Mouse (Mus musculus) limb, embryonic 11.5 days (tissue): Measurements from ENCODE around the gene Trim14. TPM values are rescaled to one million over a fixed set of nuclear protein-coding genes. Genes with fewer than 3 reads are reported as not detected.

Experiments
- ATAC-seq: fragments of 200-750 bp; cut with Nextera tagmentation; 2 replicates; pipeline ENCODE4 v1.8.0; 2017; ENCODE audit warnings: low read depth; ENCODE audit not compliant: insufficient number of reproducible peaks, low FRiP score, low TSS enrichment
- DNase-seq: peaks from one replicate; pipeline ENCODE4 v3.0.0-alpha.2; 2015; ENCODE audit warnings: low spot score
- H3K27ac ChIP-seq: fragments of 300-500 bp; sonication (generic); replicated peaks from 2 replicates; pipeline ENCODE4 v1.5.1; 2014; ENCODE audit warnings: low read depth, mild to moderate bottlenecking, low read length
- H3K27me3 ChIP-seq: fragments of 300-500 bp; sonication (generic); 2 replicates; pipeline ENCODE4 v1.6.1; 2014; ENCODE audit warnings: mild to moderate bottlenecking, low read length, mixed read lengths; ENCODE audit not compliant: control insufficient read depth, insufficient read depth
- H3K36me3 ChIP-seq: fragments of 300-500 bp; sonication (generic); 2 replicates; pipeline ENCODE4 v1.6.1; 2014; ENCODE audit warnings: mild to moderate bottlenecking, low read length, moderate library complexity, mixed read lengths; ENCODE audit not compliant: control insufficient read depth, insufficient read depth
- H3K4me1 ChIP-seq: fragments of 300-500 bp; sonication (generic); 2 replicates; pipeline ENCODE4 v1.6.1; 2014; ENCODE audit warnings: low read length, mixed read lengths; ENCODE audit not compliant: control insufficient read depth, insufficient read depth
- H3K4me2 ChIP-seq: fragments of 300-500 bp; sonication (generic); 2 replicates; pipeline ENCODE4 v1.6.1; 2014; ENCODE audit warnings: low read depth, mild to moderate bottlenecking, moderate library complexity; ENCODE audit not compliant: severe bottlenecking
- H3K4me3 ChIP-seq: fragments of 300-500 bp; sonication (generic); 2 replicates; pipeline ENCODE4 v1.5.1; 2014; ENCODE audit warnings: low read depth, low read length
- H3K9ac ChIP-seq: fragments of 300-500 bp; sonication (generic); 2 replicates; pipeline ENCODE4 v1.6.1; 2014; ENCODE audit warnings: mild to moderate bottlenecking, low read length
- H3K9me3 ChIP-seq: fragments of 300-500 bp; sonication (generic); 2 replicates; pipeline ENCODE4 v1.6.1; 2016; ENCODE audit warnings: low read length; ENCODE audit not compliant: control insufficient read depth
- WGBS: fragments of 180-500 bp; shearing (Covaris S2); extraction: QIAGEN DNeasy Blood & Tissue Kit; methylation state at CpG from one replicate; pipeline ENCODE4 v1.1.7; 2014; 5-methylcytosine and 5-hydroxymethylcytosine counted together
- polyA plus RNA-seq: library from polyadenylated mRNA; unstranded; fragments of >200 nt; fragmentation: Nextera tagmentation; extraction: Ambion mirVana; gene quantifications from 2 replicates; pipeline ENCODE4 v1.2.1, GENCODE M21; 2014

Trim14 gene
- polyA plus RNA-seq, 1 experiment from 2014 or later, result 0.36 TPM

GRCm38 (mm10) chr4:46566931-46567671, 31.2 kb upstream of the Trim14 start:
- ATAC-seq (no peak), DNase-seq (no peak)
- no peak overlapping the region for H3K27ac ChIP-seq
- H3K27me3 ChIP-seq, result no peaks in the 10 kb centered on the region
- H3K4me2 ChIP-seq, result no peak overlapping the region
- H3K36me3 ChIP-seq, result no peaks in the 10 kb centered on the region
- WGBS, result 74% methylated on average over 8 of the region's 8 CpGs
- no peaks in the 10 kb centered on the region for H3K9me3 ChIP-seq
- H3K9ac ChIP-seq, result no peak overlapping the region
- H3K4me1 ChIP-seq, result no peaks in the 10 kb centered on the region
- no peak overlapping the region for H3K4me3 ChIP-seq

GRCm38 (mm10) chr4:46565393-46565955, 29.5 kb upstream of the Trim14 start:
- Histone ChIP-seq H3K27ac (no peak overlapping the region), H3K4me2 (no peak overlapping the region), H3K4me1 (no peaks in the 10 kb centered on the region), H3K4me3 (no peak overlapping the region), H3K9me3 (no peaks in the 10 kb centered on the region), H3K36me3 (no peaks in the 10 kb centered on the region), H3K27me3 (no peaks in the 10 kb centered on the region), H3K9ac (no peak overlapping the region)
- 89% methylated on average over 4 of the region's 4 CpGs for WGBS
- DNase-seq (no peak), ATAC-seq (no peak)

GRCm38 (mm10) chr4:46564247-46564646, 28.3 kb upstream of the Trim14 start:
- no peak for ATAC-seq
- H3K27ac ChIP-seq, result no peak overlapping the region
- no peaks in the 10 kb centered on the region for H3K9me3 ChIP-seq
- H3K36me3 ChIP-seq, result no peaks in the 10 kb centered on the region
- no peak for DNase-seq
- no peak overlapping the region for H3K4me3 ChIP-seq
- H3K9ac ChIP-seq, result no peak overlapping the region
- no peak overlapping the region for H3K4me2 ChIP-seq
- 89% methylated on average over 4 of the region's 4 CpGs for WGBS
- no peaks in the 10 kb centered on the region for H3K27me3 ChIP-seq
- H3K4me1 ChIP-seq, result no peaks in the 10 kb centered on the region

GRCm38 (mm10) chr4:46563847-46564246, 27.9 kb upstream of the Trim14 start:
- no peak overlapping the region for H3K27ac ChIP-seq
- H3K27me3 ChIP-seq, result no peaks in the 10 kb centered on the region
- H3K9ac ChIP-seq, result no peak overlapping the region
- H3K4me1 ChIP-seq, result no peaks in the 10 kb centered on the region
- WGBS, result 73% methylated on average over 10 of the region's 10 CpGs
- no peak for DNase-seq
- no peak for ATAC-seq
- H3K9me3 ChIP-seq, result no peaks in the 10 kb centered on the region
- no peak overlapping the region for H3K4me3 ChIP-seq
- H3K36me3 ChIP-seq, result no peaks in the 10 kb centered on the region
- H3K4me2 ChIP-seq, result no peak overlapping the region

- H3K4me3 ChIP-seq, result no peak overlapping the region
- no peak overlapping the region for H3K27ac ChIP-seq
- no peaks in the 10 kb centered on the region for H3K4me1 ChIP-seq
- DNase-seq (no peak), ATAC-seq (no peak)
- H3K4me2 ChIP-seq, result no peak overlapping the region
- no peaks in the 10 kb centered on the region for H3K36me3 ChIP-seq
- H3K9me3 ChIP-seq, result no peaks in the 10 kb centered on the region
- H3K9ac ChIP-seq, result no peak overlapping the region
- WGBS, result 94% methylated on average over 14 of the region's 14 CpGs
- H3K27me3 ChIP-seq, result no peaks in the 10 kb centered on the region
Observed at GRCm38 (mm10) chr4:46562841-46563240, 26.9 kb upstream of the Trim14 start.

GRCm38 (mm10) chr4:46562037-46562436, 26.1 kb upstream of the Trim14 start:
- Histone ChIP-seq H3K4me3 (no peak overlapping the region), H3K9ac (no peak overlapping the region), H3K27me3 (no peaks in the 10 kb centered on the region), H3K36me3 (no peaks in the 10 kb centered on the region), H3K4me2 (no peak overlapping the region), H3K27ac (no peak overlapping the region), H3K4me1 (no peaks in the 10 kb centered on the region), H3K9me3 (no peaks in the 10 kb centered on the region)
- WGBS, result 74% methylated on average over 5 of the region's 5 CpGs
- no peak for DNase-seq
- no peak for ATAC-seq

- Histone ChIP-seq H3K4me3 (no peak overlapping the region), H3K9ac (no peak overlapping the region), H3K4me2 (no peak overlapping the region), H3K9me3 (no peaks in the 10 kb centered on the region), H3K27me3 (no peaks in the 10 kb centered on the region), H3K4me1 (no peaks in the 10 kb centered on the region), H3K27ac (no peak overlapping the region), H3K36me3 (no peaks in the 10 kb centered on the region)
- ATAC-seq (no peak), DNase-seq (no peak)
- 73% methylated on average over 14 of the region's 14 CpGs for WGBS
Observed at GRCm38 (mm10) chr4:46560069-46560705, 24.2 kb upstream of the Trim14 start.

GRCm38 (mm10) chr4:46558672-46559667, 23.0 kb upstream of the Trim14 start:
- H3K27ac ChIP-seq, result no peak overlapping the region
- ATAC-seq, result no peak
- H3K4me1 ChIP-seq, result no peaks in the 10 kb centered on the region
- 77% methylated on average over 22 of the region's 22 CpGs for WGBS
- H3K36me3 ChIP-seq, result no peaks in the 10 kb centered on the region
- H3K4me3 ChIP-seq, result no peak overlapping the region
- no peaks in the 10 kb centered on the region for H3K9me3 ChIP-seq
- H3K9ac ChIP-seq, result no peak overlapping the region
- no peak for DNase-seq
- H3K27me3 ChIP-seq, result no peaks in the 10 kb centered on the region
- no peak overlapping the region for H3K4me2 ChIP-seq
